Mouse (Mus musculus): ENCODE data around the gene Ep300. TPM values are rescaled to one million over a fixed set of nuclear protein-coding genes. Genes with fewer than 3 reads are reported as not detected.

Gene Ep300
- total and polyA plus RNA-seq, 3 experiments, result 11.6 to 45.2 (median 32.3) TPM

- TF ChIP-seq USF1 (IDR thresholded peaks at IDR 0.05; ENCODE audit: low read depth, low read length) (no peak), ETS1 (IDR thresholded peaks at IDR 0.05; ENCODE audit: low read depth, low read length) (peak; percentile 21; the same call in 1 of the 2 replicates), SIN3A (IDR thresholded peaks at IDR 0.05; ENCODE audit: low read length) (peak; percentile 27), TCF12 (IDR thresholded peaks at IDR 0.05; ENCODE audit: low read depth, low read length) (peak; percentile 47; the same call in 1 of the 2 replicates), GABPA (IDR thresholded peaks at IDR 0.05; ENCODE audit: low read depth, low read length) (no peak), RCOR1 (IDR thresholded peaks at IDR 0.05; ENCODE audit: low read depth, low read length) (no peak), MAFK (IDR thresholded peaks at IDR 0.05; ENCODE audit: borderline replicate concordance, low read depth, low read length) (no peak), UBTF (IDR thresholded peaks at IDR 0.05; ENCODE audit: borderline replicate concordance, insufficient read depth, low read depth, low read length) (peak; percentile 79), MYB (IDR thresholded peaks at IDR 0.05; ENCODE audit: low read depth, low read length) (no peak), CTCF (IDR thresholded peaks at IDR 0.05 in 2 of 3, conservative IDR thresholded peaks at IDR 0.05 in 1 of 3; ENCODE audit: control insufficient read depth in 1 of 3, insufficient read depth in 1 of 3, low read depth in 2 of 3, low read length in 3 of 3, poor library complexity in 1 of 3, severe bottlenecking in 1 of 3) (peak in 1 of 3 experiments; percentile 3; a peak in 1 of 6 replicates), MAX (IDR thresholded peaks at IDR 0.05; ENCODE audit: low read length) (peak; percentile 33; the same call in 1 of the 2 replicates), E2F4 (IDR thresholded peaks at IDR 0.05; ENCODE audit: borderline replicate concordance, low read depth, low read length) (no peak; the same call in 1 of the 2 replicates), ZMIZ1 (IDR thresholded peaks at IDR 0.05; ENCODE audit: low read depth, low read length) (0 out of 2 replicates have a peak, but pooled peaks have one; percentile 42), MXI1 (IDR thresholded peaks at IDR 0.05; ENCODE audit: low read depth, low read length) (no peak; the same call in 1 of the 2 replicates), MYC (IDR thresholded peaks at IDR 0.05; ENCODE audit: low read depth, low read length) (no peak), GATA1 (IDR thresholded peaks at IDR 0.05; ENCODE audit: low read depth, low read length) (no peak), NELFE (IDR thresholded peaks at IDR 0.05; ENCODE audit: low read depth, low read length) (peak; percentile 52), BHLHE40 (IDR thresholded peaks at IDR 0.05; ENCODE audit: borderline replicate concordance, low read depth, low read length) (no peak), NRF1 (IDR thresholded peaks at IDR 0.05; ENCODE audit: insufficient read depth, low read depth, low read length, poor library complexity, severe bottlenecking) (peak; percentile 43; the same call in 1 of the 2 replicates), POLR2A (IDR thresholded peaks at IDR 0.05; ENCODE audit: control insufficient read depth in 1 of 2, insufficient read depth in 1 of 2, low read depth in 1 of 2, low read length in 2 of 2, poor library complexity in 1 of 2) (peak in 1 of 2 experiments; percentile 74; a peak in 3 of 4 replicates), ZNF384 (IDR thresholded peaks at IDR 0.05; ENCODE audit: low read depth, low read length) (no peak), CHD2 (IDR thresholded peaks at IDR 0.05; ENCODE audit: low read length) (no peak), TBP (IDR thresholded peaks at IDR 0.05; ENCODE audit: low read depth, low read length) (no peak; the same call in 1 of the 2 replicates), CHD1 (IDR thresholded peaks at IDR 0.05; ENCODE audit: low read depth, low read length) (peak; percentile 83; the same call in 1 of the 2 replicates), JUND (IDR thresholded peaks at IDR 0.05; ENCODE audit: low read depth, low read length) (no peak)
Observed at GRCm38 (mm10) chr15:81585746-81586461, 753 bp downstream of the Ep300 start (continued).
